Mouse (Mus musculus): ENCODE data around the gene BC028528. TPM values are rescaled to one million over a fixed set of nuclear protein-coding genes. Genes with fewer than 3 reads are reported as not detected.
"Not testable (repeated sequence)": the region's sequence is repeated elsewhere in the genome, so short reads cannot be mapped to it uniquely, and the experiment has no call there.

The BC028528 gene
- polyA plus RNA-seq, 1 experiment: 18.7 TPM

GRCm38 (mm10) chr3:95861796-95862195, 30.0 kb downstream of the BC028528 start:
- H3K4me3 ChIP-seq (ENCODE audit: insufficient read depth, low read length): no peak overlapping the region
- no peaks in the 10 kb centered on the region for H3K4me1 ChIP-seq (ENCODE audit: control insufficient read depth, insufficient read depth, low read length)
- TF ChIP-seq POLR2A (IDR thresholded peaks at IDR 0.05; ENCODE audit: low read depth, low read length): no peak
- TF ChIP-seq CTCF (IDR thresholded peaks at IDR 0.05; ENCODE audit: borderline replicate concordance, insufficient read depth, low read length): no peak
- H3K27ac ChIP-seq (ENCODE audit: insufficient read depth, low read length): no peak overlapping the region

- Histone ChIP-seq H3K4me1 (ENCODE audit: control insufficient read depth, insufficient read depth, low read length) (peaks cover under 1% of the 10 kb centered on the region; the same call in 1 of the 2 replicates), H3K4me3 (ENCODE audit: insufficient read depth, low read length) (no peak overlapping the region), H3K27ac (ENCODE audit: insufficient read depth, low read length) (no peak overlapping the region)
- TF ChIP-seq POLR2A (IDR thresholded peaks at IDR 0.05; ENCODE audit: low read depth, low read length) (no peak), CTCF (IDR thresholded peaks at IDR 0.05; ENCODE audit: borderline replicate concordance, insufficient read depth, low read length) (no peak)
Observed at GRCm38 (mm10) chr3:95861216-95861615, 30.6 kb downstream of the BC028528 start.

DNA sequence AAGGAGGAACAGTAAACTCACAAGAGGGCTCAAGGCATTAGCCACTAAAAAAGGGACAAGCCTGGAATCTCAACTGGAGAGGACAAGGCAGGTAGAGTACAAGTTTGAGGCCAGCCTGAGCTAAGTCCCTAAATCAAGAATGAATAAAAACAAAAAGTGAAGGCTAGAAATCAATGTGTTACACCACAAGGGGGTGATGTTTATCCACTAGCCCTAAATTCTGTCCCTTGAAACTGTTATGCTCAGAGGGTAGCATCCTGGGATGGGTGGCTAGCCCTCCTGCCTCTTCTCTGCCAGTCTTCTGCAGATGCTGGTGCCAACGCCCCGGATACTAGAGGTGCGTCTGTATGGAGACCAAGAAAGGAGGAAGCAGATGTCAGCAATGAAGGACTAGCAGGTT, 31.5 kb downstream of the BC028528 start:
- Histone ChIP-seq H3K4me1 (ENCODE audit: control insufficient read depth, insufficient read depth, low read length) (peaks cover 3% of the 10 kb centered on the region; the same call in 1 of the 2 replicates), H3K27ac (ENCODE audit: insufficient read depth, low read length) (no peak overlapping the region), H3K4me3 (ENCODE audit: insufficient read depth, low read length) (no peak overlapping the region)
- TF ChIP-seq POLR2A (IDR thresholded peaks at IDR 0.05; ENCODE audit: low read depth, low read length) (no peak), CTCF (IDR thresholded peaks at IDR 0.05; ENCODE audit: borderline replicate concordance, insufficient read depth, low read length) (no peak)

GRCm38 (mm10) chr3:95858278-95858677, 33.5 kb downstream of the BC028528 start:
- not testable (repeated sequence) for H3K27ac ChIP-seq (ENCODE audit: insufficient read depth, low read length); H3K4me3 ChIP-seq (ENCODE audit: insufficient read depth, low read length); H3K4me1 ChIP-seq (ENCODE audit: control insufficient read depth, insufficient read depth, low read length)

DNA sequence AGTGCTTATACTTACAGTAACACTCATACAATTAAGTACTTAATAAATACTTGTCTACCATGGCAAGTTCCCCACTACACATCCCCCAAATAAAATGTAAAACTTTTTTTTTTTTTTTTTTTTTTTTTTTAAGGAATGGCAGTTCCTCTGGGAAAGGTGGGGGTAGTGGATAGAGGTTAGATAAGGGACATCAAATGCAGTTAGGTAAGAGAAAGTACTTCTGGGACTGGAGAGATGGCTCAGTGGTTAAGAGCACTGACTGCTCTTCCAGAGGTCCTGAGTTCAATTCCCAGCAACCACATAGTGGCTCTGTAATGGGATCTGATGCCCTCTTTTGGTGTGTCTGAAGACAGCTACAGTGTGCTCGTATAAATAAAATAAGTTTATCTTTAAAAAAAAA, 34.8 kb downstream of the BC028528 start:
- not testable (repeated sequence) for H3K4me3 ChIP-seq (ENCODE audit: insufficient read depth, low read length); H3K27ac ChIP-seq (ENCODE audit: insufficient read depth, low read length); H3K4me1 ChIP-seq (ENCODE audit: control insufficient read depth, insufficient read depth, low read length)

GRCm38 (mm10) chr3:95856115-95856514, 35.7 kb downstream of the BC028528 start:
- peak overlapping the region; percentile 11 for H3K4me3 ChIP-seq (ENCODE audit: insufficient read depth, low read length)
- H3K27ac ChIP-seq (ENCODE audit: insufficient read depth, low read length): peak overlapping the region; percentile 69
- TF ChIP-seq CTCF (IDR thresholded peaks at IDR 0.05; ENCODE audit: borderline replicate concordance, insufficient read depth, low read length) (no peak), POLR2A (IDR thresholded peaks at IDR 0.05; ENCODE audit: low read depth, low read length) (no peak)
- peaks cover 3% of the 10 kb centered on the region; the same call in 1 of the 2 replicates for H3K4me1 ChIP-seq (ENCODE audit: control insufficient read depth, insufficient read depth, low read length)

DNA sequence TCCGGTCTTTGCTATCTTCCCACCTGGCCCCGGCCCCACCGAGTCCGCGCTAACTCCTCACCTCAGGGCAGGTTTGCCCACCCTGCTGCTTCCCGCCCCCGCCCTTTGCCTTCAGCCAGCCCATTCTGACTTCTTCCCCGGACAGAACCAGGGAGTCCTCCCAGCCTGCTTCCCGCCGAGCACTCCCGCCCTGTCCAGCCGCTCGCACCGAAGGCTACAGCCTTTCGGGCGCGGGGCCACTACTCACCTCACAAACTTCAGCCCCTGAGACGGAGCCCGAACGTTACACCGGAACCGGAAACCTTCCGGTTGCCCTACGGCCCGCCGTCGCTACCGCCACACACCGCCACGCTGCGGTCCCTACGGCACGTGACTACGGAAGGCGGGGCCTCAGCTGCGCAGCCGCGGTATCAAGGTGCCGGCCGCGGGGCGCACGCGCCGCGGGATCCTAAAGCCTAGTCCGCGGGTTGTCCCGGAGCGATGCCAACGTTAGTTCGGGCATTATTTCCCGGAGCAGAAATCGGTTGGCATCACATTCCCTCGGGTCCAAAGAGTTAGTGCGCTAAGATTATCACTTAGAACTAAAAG, 36.2 kb downstream of the BC028528 start, which contains the start of gene Prpf3:
TSS of gene Prpf3 (minus strand) at position 384 of the 588 bp plus-strand sequence.
- TF ChIP-seq POLR2A (IDR thresholded peaks at IDR 0.05; ENCODE audit: low read depth, low read length) (peak; percentile 83; the same call in 1 of the 2 replicates), CTCF (IDR thresholded peaks at IDR 0.05; ENCODE audit: borderline replicate concordance, insufficient read depth, low read length) (no peak)
- Histone ChIP-seq H3K4me1 (ENCODE audit: control insufficient read depth, insufficient read depth, low read length) (peaks cover 3% of the 10 kb centered on the region; the same call in 1 of the 2 replicates), H3K27ac (ENCODE audit: insufficient read depth, low read length) (peak within 1 kb of the TSS; percentile 69), H3K4me3 (ENCODE audit: insufficient read depth, low read length) (peak within 1 kb of the TSS; percentile 92)

DNA sequence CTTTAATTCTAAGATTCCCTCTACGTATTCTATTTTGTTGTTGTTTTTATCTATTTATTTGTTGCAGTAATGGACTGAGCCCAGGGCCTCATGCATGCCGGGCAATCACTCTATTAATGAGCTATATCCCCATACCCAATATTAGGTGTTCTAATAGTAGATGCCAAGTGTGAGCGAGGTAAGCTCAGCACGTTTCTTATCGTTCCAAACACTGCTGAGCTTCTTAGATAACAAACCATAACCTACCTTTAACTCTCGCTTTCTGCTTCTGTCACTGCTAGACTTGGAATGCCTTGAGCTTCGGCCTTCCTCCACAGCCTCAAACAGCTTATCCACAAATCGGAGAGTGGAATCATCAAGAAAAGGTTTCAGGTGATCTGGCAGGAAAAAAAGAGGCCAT, 40.5 kb downstream of the BC028528 start:
- Histone ChIP-seq H3K4me3 (ENCODE audit: insufficient read depth, low read length) (no peak overlapping the region), H3K27ac (ENCODE audit: insufficient read depth, low read length) (no peak overlapping the region), H3K4me1 (ENCODE audit: control insufficient read depth, insufficient read depth, low read length) (peaks cover 3% of the 10 kb centered on the region; the same call in 1 of the 2 replicates)
- TF ChIP-seq CTCF (IDR thresholded peaks at IDR 0.05; ENCODE audit: borderline replicate concordance, insufficient read depth, low read length) (no peak), POLR2A (IDR thresholded peaks at IDR 0.05; ENCODE audit: low read depth, low read length) (no peak)

DNA sequence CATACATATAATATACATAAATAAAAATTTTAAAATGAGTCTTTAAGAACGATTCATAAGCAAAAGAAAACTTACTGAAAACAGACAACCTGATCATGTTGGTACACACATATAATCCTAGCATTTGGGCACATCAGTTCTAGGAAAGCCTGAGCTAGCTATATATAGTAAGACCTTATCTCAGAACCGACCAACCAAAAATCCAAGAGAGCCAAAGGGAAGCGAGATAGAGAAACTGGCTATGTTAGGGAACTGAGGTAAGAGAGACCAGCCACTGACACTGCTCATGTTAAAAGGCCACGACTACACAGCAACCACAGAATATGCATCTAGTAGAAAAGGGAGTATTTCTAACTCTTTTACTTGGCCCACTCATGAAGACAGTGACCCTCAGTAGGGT, 41.2 kb downstream of the BC028528 start:
- Histone ChIP-seq H3K27ac (ENCODE audit: insufficient read depth, low read length) (no peak overlapping the region), H3K4me1 (ENCODE audit: control insufficient read depth, insufficient read depth, low read length) (no peaks in the 10 kb centered on the region), H3K4me3 (ENCODE audit: insufficient read depth, low read length) (no peak overlapping the region)
- TF ChIP-seq POLR2A (IDR thresholded peaks at IDR 0.05; ENCODE audit: low read depth, low read length) (no peak), CTCF (IDR thresholded peaks at IDR 0.05; ENCODE audit: borderline replicate concordance, insufficient read depth, low read length) (no peak)

DNA sequence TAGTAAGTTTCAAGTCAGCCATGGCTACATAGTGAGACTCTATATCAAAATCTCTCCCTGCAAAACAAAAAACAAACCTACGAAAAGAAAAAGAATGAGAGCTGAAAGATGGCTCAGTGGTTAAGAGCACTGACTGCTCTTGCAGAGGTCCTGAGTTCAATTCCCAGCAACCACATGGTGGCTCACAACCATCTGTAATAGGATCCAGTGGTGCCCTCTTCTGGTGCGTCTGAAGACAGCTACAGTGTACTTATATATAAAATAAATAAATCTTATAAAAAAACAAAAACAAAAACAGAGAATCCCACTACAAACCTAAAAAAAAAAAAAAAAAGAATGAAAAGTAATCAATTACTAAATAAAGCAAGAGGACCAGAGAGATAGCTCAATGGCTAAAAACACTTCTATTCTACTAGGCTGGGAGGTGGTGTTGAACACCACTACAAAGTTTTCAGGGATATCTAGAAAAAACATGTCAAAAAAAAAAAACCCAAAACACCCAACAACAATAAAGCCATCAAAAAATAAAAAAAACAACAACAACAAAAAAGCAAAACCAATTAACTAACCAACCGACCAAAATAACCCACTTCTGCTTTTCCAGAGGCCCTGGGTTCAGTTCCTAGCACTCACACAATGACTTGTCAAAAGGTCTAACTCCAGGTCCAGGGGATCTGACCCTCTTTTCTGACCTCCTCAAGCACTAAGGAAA, 49.1 kb downstream of the BC028528 start:
- no peak overlapping the region for H3K27ac ChIP-seq (ENCODE audit: insufficient read depth, low read length)
- H3K4me3 ChIP-seq (ENCODE audit: insufficient read depth, low read length): no peak overlapping the region
- TF ChIP-seq POLR2A (IDR thresholded peaks at IDR 0.05; ENCODE audit: low read depth, low read length) (no peak), CTCF (IDR thresholded peaks at IDR 0.05; ENCODE audit: borderline replicate concordance, insufficient read depth, low read length) (no peak)
- no peaks in the 10 kb centered on the region for H3K4me1 ChIP-seq (ENCODE audit: control insufficient read depth, insufficient read depth, low read length)

Data from embryonic fibroblast, embryonic 13.5 days (primary cell).